Mouse (Mus musculus): ENCODE measurements around the gene Insl3.

DNA sequence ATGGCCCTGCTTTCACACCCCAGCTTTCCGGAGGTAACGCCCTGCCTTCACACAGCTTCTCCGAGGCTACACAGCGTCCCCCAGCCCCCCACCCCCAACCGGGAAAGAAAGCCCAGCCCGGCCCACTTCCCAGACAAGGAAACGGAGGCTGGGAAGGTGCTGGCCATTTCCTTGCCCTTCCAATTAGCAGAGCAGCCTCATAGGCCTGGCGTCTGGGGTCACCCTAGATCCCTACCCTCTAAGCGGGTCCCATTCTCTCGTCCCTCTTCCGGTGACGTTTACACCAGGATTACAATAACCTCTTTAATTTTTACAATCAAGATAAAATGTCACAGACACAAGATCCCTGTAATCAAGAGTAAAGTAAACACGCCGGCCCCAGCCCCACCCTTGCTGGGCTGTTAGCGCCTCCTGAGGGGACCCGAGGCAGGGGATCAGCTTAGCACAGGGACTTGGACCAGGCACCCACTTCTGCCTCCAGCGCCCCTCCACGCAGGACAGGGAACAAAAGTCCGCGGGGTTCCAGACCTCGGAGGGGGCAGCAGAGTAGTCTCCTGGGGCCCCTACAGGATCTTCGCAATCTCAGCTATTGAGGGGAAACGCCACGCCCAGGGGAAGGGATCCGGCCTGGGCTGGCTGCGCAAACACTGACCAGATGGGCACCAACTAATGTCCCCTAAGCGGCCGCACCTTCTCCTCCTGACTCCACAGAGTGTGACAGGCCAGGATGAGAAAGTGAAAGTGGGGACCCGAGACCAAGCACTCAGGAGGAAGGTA is 11.7 kb downstream of the Insl3 start:
- no peak for TF ChIP-seq RCOR1 (IDR thresholded peaks at IDR 0.05; ENCODE audit: low read depth, low read length)
- no peak for TF ChIP-seq CTCF (IDR thresholded peaks at IDR 0.05 in 2 of 3, conservative IDR thresholded peaks at IDR 0.05 in 1 of 3; ENCODE audit: control insufficient read depth in 1 of 3, insufficient read depth in 1 of 3, low read depth in 2 of 3, low read length in 3 of 3, poor library complexity in 1 of 3, severe bottlenecking in 1 of 3)
- TF ChIP-seq SIN3A (IDR thresholded peaks at IDR 0.05; ENCODE audit: low read length) = no peak
